Comparison of ENCODE assay signal across 13 mouse cellular contexts in genomic region chr5:25891321-25891720, GRCm38 (mm10). TPM values are rescaled to one million over a fixed set of nuclear protein-coding genes. Genes with fewer than 3 reads are reported as not detected.
A peak's percentile ranks its signal among the peaks of the same experiment; 100 is the strongest.
DNase-seq lines count a peak whose midpoint lies in the region; ATAC-seq lines count a peak whose summit lies in the region.
"Had no signal": no experiment of that assay in that cellular context is flagged by ENCODE, and none has a peak within 500 bp of the region (broad histone marks: within the 10 kb centered on the region; RNA-seq: fewer than 3 reads in every experiment).

No protein-coding gene starts in this region.

- no peak overlapping the region for H3K9ac ChIP-seq in heart, embryonic 12.5 days
- H3K9ac ChIP-seq: embryonic facial prominence, embryonic 15.5 days; hindbrain, embryonic 13.5 days had no signal

- H3K4me1 ChIP-seq in heart, embryonic 12.5 days (replicated peaks): 0 out of 2 replicates have a peak, but pooled peaks cover 6% of the 10 kb centered on the region
- H3K4me1 ChIP-seq: embryonic facial prominence, embryonic 15.5 days had no signal

- H3K9me3 ChIP-seq in heart, embryonic 12.5 days (replicated peaks): 0 out of 2 replicates have a peak, but pooled peaks cover 2% of the 10 kb centered on the region
- H3K9me3 ChIP-seq: embryonic facial prominence, embryonic 15.5 days; hindbrain, embryonic 13.5 days; midbrain, embryonic 10.5 days had no signal

- WGBS in heart, embryonic 12.5 days: 72% methylated on average over 1 of the region's 1 CpGs

- H3K36me3 ChIP-seq in heart, embryonic 12.5 days: no peaks in the 10 kb centered on the region
- H3K36me3 ChIP-seq: embryonic facial prominence, embryonic 15.5 days; hindbrain, embryonic 13.5 days; midbrain, embryonic 10.5 days had no signal

- H3K27ac ChIP-seq in heart, embryonic 12.5 days (ENCODE audit: poor library complexity, severe bottlenecking): no peak overlapping the region
- H3K27ac ChIP-seq: embryonic facial prominence, embryonic 15.5 days; hindbrain, embryonic 13.5 days; midbrain, embryonic 10.5 days had no signal

- ATAC-seq in heart, embryonic 12.5 days (ENCODE audit: insufficient number of reproducible peaks, low FRiP score): no peak
- ATAC-seq in megakaryocyte, adult 5-6 weeks (ENCODE audit: poor library complexity, severe bottlenecking): no peak
- ATAC-seq in erythroid progenitor cell, adult 5-6 weeks (replicated peaks; ENCODE audit: low FRiP score, poor library complexity, severe bottlenecking): no peak

- H3K4me2 ChIP-seq in heart, embryonic 12.5 days: no peak overlapping the region
- H3K4me2 ChIP-seq: embryonic facial prominence, embryonic 15.5 days; hindbrain, embryonic 13.5 days had no signal

- no peaks in the 10 kb centered on the region for H3K27me3 ChIP-seq in heart, embryonic 12.5 days (replicated peaks)
- H3K27me3 ChIP-seq: embryonic facial prominence, embryonic 15.5 days; hindbrain, embryonic 13.5 days had no signal

- peak; percentile 38 to 67 for DNase-seq in heart, adult 18-20 months
- peak; percentile 67 to 89 for DNase-seq in adrenal gland, adult (ENCODE audit: inconsistent age in 2 of 2, low spot score in 1 of 2)
- DNase-seq in cerebellum, adult 9-10 months: peak; percentile 93
- DNase-seq in kidney, postnatal 10 days: peak; percentile 59
- no peak for DNase-seq in B cell, adult 2 months

- no peak overlapping the region for H3K4me3 ChIP-seq in heart, embryonic 12.5 days
- H3K4me3 ChIP-seq: embryonic facial prominence, embryonic 15.5 days; hindbrain, embryonic 13.5 days; midbrain, embryonic 10.5 days had no signal

RNA-seq across cellular contexts. Expression of gene Gm21663, which starts 50.9 kb away (rescaled TPM):
- not detected for total RNA-seq in heart, adult 18-20 months (2021)
- polyA plus RNA-seq in heart, embryonic 12.5 days (2016; fragmentation: Nextera tagmentation; extraction: Ambion mirVana): 0.24 and 0.27 TPM in 2 replicates
- total RNA-seq in megakaryocyte, adult 5-6 weeks (2015): not detected in 2 replicates
- not detected in 2 replicates for total RNA-seq in megakaryocyte, adult 5-6 weeks (2017)
- total RNA-seq in erythroid progenitor cell, adult 5-6 weeks (2015; ENCODE audit: low replicate concordance): not detected in 2 replicates
- total RNA-seq in erythroid progenitor cell, adult 5-6 weeks (2017; ENCODE audit: low replicate concordance): not detected in 2 replicates
- polyA plus RNA-seq: hindbrain, embryonic 13.5 days; limb, embryonic 11.5 days; small intestine, adult 2 months had no signal

Comparison
In these comparisons a context has a peak if more than half of its experiments do, and no peak if none do; other contexts are left out.
1. DNase-seq: peak in heart, adult 18-20 months (2 of 2), adrenal gland, adult (2 of 2), cerebellum, adult 9-10 months (single experiment) and kidney, postnatal 10 days (single experiment); none in B cell, adult 2 months (0 of 2).